Mouse (Mus musculus): ENCODE results near the gene Pparg.

Pparg gene

DNA sequence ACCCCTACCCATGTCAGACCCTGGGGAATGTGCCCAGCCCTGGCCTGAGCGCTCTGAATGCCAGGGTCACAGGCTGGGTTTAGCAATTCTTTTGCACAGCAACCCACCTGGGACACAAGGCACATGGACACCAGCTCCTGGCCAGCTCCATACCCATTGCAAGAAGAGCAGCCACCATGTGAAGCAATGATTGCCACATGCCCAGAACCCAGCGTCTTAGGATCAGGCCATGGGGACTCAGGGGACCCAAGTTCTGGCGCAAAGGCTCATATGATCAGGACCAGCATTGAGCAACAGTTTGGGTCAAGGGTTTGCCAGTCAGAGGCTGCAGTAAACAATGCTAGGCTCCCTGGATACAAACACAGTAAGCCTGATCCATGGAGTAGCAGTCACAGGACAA lies 150.7 kb downstream of the Pparg start:
- DNase-seq (ENCODE audit: low spot score), result no peak

GRCm38 (mm10) chr6:115513207-115513606 lies 152.5 kb downstream of the Pparg start:
- DNase-seq (ENCODE audit: low spot score), result no peak

GRCm38 (mm10) chr6:115517904-115518303 lies 157.2 kb downstream of the Pparg start:
- DNase-seq (ENCODE audit: low spot score), result peak; percentile 26

DNA sequence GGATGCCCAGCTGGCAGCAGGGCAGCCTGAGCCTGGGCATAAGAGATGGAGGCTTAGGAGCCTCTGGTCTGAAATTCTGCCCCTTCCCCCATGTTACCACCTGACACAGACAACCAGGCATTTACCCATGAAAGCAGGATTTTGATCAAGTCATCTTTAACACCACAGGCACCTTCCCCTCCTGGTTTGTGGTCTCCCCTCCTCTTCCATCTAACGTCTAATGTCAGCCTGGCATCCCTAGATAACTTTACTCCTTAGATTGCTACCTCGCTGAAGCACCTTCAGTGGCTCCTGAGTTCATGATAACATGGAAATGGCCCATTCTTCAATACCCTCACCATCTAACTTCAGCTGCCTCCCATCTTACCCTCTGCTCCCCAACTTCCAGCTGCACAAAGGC lies 157.6 kb downstream of the Pparg start:
- DNase-seq (ENCODE audit: low spot score), result no peak

DNA sequence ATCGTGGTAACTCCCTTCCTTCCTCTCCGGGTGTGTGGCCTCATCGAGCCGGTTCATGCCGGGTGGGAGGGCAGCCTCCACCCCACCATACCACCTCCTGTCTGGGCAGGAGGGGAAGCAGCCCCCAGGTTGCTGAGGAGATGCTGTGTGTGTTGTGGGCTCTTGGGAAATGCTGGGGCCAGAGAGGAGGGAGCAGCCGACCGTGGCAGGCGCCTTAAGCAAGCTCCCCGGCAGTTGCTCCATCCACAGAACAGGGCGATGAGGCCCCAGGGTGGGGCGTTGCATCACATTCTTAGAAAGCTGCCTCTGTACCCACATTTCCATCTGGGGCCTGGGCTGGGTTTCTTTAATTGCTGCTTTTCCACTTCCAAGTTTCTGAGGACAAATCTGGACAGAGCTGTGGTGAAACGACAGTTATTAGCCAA lies 158.5 kb downstream of the Pparg start:
- DNase-seq (ENCODE audit: low spot score), result no peak

DNA sequence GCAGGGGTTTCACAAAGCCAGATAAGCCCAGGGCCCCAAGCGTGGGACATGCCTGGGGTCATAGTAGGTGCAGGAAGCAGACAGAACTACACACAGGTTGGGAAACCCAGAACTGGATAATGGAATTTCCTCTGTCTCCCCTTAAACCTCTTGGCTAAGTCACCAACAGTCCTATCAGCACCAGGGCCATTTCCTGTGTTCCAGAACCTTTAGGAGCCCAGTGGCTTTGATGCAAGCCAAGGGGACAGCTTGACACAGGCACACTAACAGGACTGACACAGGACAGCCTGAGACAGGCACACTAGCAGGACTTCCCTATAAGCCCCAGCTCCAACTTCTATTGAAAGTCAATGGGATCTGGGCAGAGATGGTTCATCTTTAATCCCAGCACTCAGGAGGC lies 161.2 kb downstream of the Pparg start:
- DNase-seq (ENCODE audit: low spot score), result no peak

GRCm38 (mm10) chr6:115522691-115523146 lies 162.0 kb downstream of the Pparg start:
- DNase-seq (ENCODE audit: low spot score), result no peak

DNA sequence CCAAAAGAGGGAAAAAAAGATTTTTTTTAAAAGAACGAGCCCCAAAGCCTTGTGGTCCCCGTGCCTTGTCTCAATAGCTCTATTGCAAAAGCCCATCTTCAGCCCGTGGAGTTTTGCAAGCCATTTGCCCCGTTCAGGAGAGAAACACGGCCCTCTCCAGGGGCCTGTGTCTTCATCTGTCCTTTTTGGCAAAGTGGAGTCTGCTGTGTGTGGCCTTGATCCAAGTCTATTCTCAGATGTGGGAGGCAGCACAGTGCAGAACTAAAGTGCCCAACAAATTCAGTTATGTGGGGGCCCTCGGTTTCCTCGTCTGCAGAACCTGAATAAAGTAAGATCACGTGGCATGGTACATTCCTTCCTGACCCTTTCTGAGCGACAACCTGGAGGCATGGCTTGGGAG lies 162.4 kb downstream of the Pparg start:
- DNase-seq (ENCODE audit: low spot score), result peak; percentile 56

- DNase-seq (ENCODE audit: low spot score), result no peak
Measured at GRCm38 (mm10) chr6:115524449-115524990, 163.8 kb downstream of the Pparg start.

DNA sequence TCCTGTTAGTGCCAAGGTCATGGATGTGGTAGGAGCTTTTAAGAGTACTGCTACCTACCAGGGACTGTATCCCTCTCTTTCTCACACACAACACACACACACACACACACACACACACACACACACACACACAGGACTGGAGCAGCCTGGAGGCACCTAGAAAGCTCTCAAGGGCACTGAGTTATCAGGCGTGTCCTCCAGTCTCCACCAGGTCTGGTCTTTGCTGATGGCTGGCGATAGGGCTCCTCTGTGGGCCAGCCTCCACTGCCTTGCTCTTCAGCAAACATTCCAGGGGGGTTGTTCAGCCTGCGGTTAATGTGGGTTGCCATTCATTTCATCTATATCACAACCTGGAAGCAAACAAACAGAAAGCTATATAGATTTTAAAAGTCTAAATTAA lies 166.7 kb downstream of the Pparg start:
- no peak for DNase-seq (ENCODE audit: low spot score)

DNA sequence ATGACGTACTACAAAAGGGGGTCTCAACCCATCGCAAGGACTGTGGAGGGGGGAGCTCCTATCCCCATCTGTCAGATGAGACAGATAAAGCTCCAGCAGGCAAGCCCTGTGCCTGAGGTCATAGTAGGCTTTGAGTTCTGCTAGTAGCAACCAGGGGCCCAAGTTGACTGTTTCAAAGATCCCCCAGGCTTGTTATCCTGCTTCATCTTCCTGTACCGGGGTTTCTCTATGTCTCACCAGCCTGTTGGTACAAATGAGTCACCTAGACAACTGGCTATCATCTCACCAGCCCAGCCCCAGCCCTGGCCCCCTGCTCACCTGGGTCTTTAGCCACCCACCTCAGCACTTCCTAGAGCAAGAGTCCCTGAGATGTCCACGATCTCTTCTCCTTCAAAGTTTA lies 167.6 kb downstream of the Pparg start:
- no peak for DNase-seq (ENCODE audit: low spot score)

DNA sequence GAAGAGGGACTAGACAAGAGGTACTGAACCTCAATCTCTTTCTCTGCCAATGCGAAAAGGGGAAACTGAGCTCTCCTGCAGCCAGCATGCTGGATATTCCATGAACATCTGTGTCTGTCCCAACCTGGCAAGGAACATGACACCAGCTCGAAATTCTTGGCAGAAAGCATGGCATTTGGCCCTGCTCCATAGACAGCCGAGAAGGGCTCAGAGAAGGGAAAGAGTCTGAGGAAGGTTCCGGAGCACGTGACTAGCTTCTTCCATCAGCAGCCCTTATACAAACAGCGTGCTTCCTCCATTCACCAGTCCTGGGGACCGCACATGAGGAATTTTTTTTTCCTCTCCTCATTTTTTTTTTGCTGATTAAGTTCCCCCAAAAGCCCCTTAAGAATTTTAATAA lies 173.9 kb downstream of the Pparg start:
- DNase-seq (ENCODE audit: low spot score), result no peak

DNA sequence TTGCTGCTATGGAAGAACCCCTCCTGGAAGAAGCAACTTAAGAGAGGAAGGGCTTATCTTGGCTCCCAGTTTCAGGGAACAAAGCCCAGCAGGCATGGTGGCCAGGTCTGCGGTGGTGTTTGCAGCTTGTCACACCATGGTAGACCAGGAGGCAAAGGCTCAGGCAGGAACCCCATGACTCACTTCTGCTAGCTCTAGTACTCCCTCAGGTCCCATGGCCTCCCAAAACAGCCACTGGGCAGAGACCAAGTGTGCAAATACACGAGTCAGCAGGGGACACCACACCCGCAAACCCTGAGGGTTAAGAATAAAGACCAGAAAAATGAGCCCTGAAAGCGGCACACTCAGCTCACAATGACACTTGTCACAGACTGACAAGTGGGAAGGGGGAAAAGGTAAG lies 175.4 kb downstream of the Pparg start:
- DNase-seq (ENCODE audit: low spot score), result no peak

DNA sequence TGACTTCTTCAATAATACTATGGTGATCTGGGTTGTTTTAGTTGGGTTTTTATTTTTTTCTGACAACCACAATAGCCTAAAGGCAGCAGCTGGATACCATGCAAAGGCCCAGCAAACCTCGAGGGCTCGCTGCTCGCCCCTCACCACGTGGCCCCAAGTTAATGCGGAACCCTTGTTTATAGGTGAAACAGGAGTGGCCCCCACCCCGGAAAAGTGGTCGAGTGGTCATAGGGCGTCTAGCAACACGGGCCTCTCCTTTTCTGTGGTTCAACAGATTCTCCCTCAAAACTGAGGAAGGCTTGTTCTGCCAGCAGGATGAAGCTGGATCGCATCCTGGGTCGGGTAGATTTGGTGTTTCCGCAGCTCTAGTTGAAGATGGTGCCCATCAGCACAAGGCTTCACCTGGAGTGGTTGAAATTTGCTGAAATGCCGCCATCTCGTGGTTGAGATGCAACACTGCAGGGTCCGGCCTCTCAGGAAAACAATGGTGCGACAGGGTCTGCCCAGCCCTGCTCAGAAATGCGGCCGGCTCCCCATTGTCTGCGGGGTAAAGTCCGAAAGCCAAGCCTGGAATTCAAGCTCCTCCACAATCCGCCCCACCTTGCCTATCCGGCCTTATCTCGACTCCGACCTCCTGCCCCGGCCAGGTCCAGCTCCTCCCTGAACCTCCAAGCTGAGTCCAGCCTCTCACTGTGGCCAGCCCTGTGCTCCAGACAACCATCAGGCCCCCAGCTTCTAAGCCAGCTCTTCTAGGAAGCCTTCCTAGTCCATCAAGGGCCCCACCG lies 178.1 kb downstream of the Pparg start:
- peak; percentile 83 for DNase-seq (ENCODE audit: low spot score)

Measured in layer of hippocampus, adult 11-12 months (tissue).